In the genomic region with DNA sequence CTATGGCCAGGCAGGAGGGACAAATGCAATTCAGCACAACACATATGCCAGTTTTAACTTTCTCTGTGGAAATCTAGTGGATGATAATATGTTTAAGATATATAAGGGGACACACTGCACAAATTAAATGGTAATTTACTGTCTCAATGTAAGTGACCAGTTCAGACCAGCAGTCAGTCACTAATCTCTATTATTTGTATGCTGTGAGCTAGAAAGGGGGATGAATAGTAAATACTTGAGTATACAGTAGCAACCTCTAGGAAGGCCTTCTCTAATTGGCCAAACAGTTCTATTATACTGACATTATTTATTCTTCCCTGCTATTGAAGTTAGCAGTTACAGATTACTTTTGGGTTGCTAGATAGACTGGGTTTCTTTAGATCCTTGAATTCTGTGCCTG, we compare ENCODE assay signal across 18 mouse cellular contexts.
"Had no signal": no experiment of that assay in that cellular context is flagged by ENCODE, and none has a peak within 500 bp of the region (broad histone marks: within the 10 kb centered on the region; RNA-seq: fewer than 3 reads in every experiment).

No protein-coding gene starts in this region.

- H3K4me2 ChIP-seq: lung, embryonic 14.5 days; midbrain, embryonic 12.5 days; neural tube, embryonic 13.5 days; neural tube, embryonic 15.5 days had no signal

- ATAC-seq: midbrain, embryonic 16.5 days had no signal

- H3K27ac ChIP-seq: midbrain, embryonic 10.5 days; midbrain, embryonic 12.5 days; neural tube, embryonic 13.5 days; neural tube, embryonic 15.5 days had no signal

- H3K9me3 ChIP-seq: midbrain, embryonic 10.5 days; midbrain, embryonic 12.5 days; neural tube, embryonic 13.5 days; neural tube, embryonic 15.5 days had no signal

- H3K27me3 ChIP-seq: midbrain, embryonic 12.5 days; neural tube, embryonic 13.5 days; neural tube, embryonic 15.5 days had no signal

- H3K36me3 ChIP-seq: midbrain, embryonic 10.5 days; midbrain, embryonic 12.5 days; neural tube, embryonic 13.5 days; neural tube, embryonic 15.5 days had no signal

- H3K4me3 ChIP-seq: midbrain, embryonic 10.5 days; midbrain, embryonic 12.5 days; myocyte; neural tube, embryonic 13.5 days; neural tube, embryonic 15.5 days had no signal

- DNase-seq: lung, adult 18-20 months; lung, embryonic 14.5 days; lung, postnatal 10 days; lung, postnatal 4 days; midbrain, embryonic 14.5 days; right cerebral cortex, adult 18-20 months; right cerebral cortex, postnatal 25 days; right cerebral cortex, postnatal 4 days; spleen, adult 18-20 months; thymus, adult 18-20 months; thymus, postnatal 14 days; thymus, postnatal 36 days had no signal

- H3K9ac ChIP-seq: lung, embryonic 14.5 days; midbrain, embryonic 12.5 days; neural tube, embryonic 13.5 days; neural tube, embryonic 15.5 days had no signal
